Mouse (Mus musculus) CD8-positive naive resting alpha-beta T cell, adult 2 months (primary cell): Measurements from ENCODE around the gene Helz.

Experiments used
- DNase-seq, 2 experiments: peaks; one replicate each; pipeline ENCODE4 v3.0.0; 2022; ENCODE audit warnings: low read depth in 2 of 2, low spot score in 2 of 2

Helz gene

GRCm38 (mm10) chr11:107668223-107668622, 120.5 kb downstream of the Helz start:
- DNase-seq = peak; percentile 11 to 51

DNA sequence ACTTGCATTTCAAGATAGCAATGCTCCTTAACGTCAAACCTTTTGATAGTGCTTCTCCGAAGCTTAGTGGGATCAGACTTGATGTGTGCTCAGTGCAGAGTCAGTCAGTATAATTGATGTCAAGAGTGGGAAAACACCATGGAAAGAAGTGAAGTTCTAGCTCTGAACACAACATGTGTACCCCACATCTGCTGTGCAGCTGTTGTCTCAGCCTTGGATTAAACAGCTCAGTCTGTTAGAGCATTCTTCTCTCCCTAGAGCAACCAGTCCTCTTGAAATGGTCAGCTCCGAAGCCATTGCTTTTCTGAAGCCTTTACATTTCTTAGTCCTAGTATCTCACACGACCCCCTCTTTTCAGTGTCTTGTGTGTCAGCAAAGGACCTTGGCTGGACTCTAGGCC, 121.2 kb downstream of the Helz start:
- DNase-seq = no peak

DNA sequence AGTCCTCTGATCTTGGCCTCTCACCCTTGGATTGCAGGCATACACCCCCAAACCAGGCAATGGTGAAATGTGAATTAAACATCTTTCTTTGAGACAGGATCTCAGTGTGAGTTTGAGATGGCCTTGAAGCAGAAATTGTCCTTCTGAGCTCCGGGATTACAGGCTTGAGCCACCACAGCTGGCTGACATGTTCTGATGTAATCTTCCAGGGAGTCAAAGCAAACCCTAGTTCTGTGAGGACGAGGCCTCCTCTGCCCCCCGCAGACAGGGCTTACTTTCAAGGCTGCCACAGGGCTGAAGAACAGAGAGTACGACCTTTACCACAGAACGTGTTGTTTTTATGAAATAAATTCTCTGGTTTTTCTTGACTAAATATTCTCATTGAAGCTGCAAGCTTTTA, 126.3 kb downstream of the Helz start:
- no peak for DNase-seq

GRCm38 (mm10) chr11:107674601-107675000, 126.9 kb downstream of the Helz start:
- no peak for DNase-seq

GRCm38 (mm10) chr11:107675246-107675645, 127.5 kb downstream of the Helz start:
- DNase-seq = no peak

DNA sequence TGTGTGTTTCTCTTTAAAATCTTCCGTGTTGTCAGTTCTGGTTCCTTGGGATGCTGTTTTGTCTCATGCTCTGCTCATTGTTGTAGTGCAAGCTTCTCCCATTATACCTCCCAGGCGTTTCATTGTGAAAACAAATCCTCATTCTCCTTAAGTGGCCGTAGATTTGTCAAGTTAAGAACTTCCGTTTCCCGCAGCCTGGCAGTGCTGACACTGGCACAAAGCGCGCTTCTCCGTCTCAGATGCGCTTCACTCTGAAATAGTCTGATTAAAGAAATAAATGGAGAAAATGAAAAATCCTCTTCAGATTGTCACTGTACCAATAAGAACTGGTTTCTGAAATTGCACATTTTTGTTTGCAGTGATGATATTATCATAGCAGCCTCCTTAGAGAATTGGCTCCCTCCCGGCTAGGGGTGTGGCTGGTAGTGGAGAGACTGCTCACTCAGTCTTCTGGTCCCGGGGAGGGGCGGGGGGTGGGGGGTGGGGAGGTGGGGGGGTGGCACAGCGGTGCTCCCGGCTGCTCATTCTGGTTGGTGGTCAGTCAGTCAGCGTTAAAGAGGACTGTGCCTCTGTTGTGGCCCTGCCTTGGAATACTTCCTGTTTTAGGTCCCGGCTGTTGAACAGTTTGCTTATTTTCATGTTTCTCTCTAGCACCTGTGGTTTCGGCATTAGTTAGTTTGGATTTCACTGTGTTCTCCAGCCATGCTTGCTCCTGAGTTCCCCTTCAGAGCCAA, 128.6 kb downstream of the Helz start:
- DNase-seq = no peak

DNA sequence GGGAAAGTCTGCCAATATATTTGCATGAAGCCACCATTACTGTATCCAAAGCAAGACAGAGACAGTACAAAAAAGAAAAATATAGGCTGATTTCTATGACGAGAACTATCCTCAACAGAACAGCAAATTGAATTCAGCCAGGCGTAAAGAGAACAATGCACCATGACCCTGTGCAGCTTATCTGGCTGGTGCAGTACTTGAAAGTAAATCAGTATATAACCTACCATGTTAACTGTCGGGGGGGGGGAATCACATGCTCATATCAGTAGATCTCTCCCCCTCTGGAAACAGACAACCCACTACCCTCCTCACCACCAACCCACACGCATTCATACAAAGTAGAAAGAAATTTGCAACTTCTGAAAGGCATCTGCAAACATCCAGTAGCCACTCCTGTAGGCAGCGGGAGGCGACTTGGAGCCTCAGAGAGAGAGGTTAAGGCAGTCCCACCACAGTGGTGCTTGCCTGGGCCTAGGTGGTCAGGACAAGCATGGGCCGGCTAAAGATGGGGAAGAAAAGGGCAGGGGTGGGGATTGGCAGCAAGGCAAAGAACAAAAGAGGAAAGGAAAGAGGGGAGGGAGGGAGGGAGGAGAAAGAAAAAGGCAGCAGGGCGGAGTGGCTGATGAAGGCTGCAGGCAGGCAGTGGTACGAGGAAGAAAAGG, 135.1 kb downstream of the Helz start:
- DNase-seq = no peak

DNA sequence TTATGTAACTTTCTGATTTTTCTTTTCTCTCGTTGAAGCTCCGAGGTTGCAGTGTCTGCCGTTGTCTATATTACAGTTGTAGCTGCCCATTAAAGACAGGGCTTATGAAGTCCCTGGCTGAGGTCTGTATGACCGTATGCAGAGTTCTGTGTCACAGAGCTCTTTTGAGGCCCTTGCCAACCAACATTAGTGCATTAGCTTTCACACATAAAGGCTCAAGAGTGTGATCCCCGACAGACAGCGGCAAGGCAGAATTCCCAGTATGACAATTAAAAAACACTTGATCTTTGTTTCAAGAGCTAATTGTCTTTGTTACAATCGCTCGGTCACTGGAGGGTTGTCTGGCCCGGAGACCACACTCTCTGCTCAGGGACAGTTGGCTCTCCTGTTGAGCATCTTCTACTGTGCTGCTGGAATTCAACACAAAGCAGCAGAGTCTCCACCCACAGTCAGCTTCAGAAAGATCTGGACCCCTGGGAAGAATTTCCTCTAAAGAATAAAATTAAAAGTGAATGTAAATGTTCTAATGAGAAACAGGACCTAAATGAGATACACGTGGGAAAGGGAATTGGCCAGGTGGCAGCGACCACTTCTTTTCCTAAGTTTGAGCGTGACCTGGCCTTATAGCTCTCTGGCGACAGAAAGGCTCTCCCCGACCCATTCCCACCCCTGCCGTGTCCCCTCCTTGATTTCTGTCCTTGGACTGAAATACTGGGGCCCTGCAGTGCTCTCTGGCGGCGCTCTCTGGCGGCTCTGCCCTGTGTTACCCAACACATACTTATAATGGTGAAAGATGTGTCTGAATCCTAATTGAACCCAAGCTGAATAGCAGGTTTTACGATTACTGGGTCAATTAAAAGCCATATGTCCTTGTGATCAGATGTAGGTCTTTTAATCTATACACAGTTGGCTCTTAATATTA, 136.1 kb downstream of the Helz start:
- DNase-seq = no peak

- DNase-seq = no peak
Observed at GRCm38 (mm10) chr11:107686290-107686689, 138.6 kb downstream of the Helz start.

- DNase-seq = no peak
Observed at GRCm38 (mm10) chr11:107688480-107688879, 140.8 kb downstream of the Helz start.

DNA sequence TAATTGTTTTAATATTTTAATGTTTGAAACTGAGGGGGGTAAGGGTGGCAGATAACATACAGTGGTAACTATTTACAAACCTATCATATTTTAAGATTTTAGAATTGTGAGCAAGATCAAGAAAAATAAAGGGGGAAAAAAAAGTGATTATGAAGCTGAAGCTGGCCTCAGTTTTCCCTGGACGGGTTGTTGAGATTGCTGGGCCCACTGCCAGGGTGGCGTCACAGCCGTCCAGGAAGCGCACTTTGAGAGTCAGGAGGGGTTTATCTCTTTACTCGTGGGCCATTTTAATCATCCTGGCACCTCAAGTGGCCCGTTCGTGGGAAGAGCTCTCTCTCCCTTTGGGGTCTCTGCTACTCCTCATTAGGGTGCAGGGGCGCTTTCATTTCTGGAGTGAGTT, 143.8 kb downstream of the Helz start:
- DNase-seq = no peak

DNA sequence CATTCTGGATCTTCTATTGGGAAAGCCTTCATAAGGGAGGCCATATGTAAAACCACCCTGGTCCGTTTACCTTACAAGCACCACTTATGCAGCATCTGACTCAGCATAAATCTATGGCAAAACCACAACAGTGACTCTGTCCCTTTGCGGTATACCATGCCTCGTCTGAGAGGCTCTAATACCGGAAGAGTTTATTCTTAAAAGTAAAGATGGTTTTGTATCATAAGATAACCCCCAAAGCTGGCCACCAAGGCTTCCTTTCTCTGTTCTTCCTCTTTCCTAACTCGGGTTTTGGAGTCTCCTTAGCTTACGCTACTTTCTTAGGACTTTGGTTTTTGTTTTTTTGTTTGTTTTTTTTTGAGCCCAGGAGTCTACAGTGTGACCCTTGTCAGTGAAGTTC, 145.6 kb downstream of the Helz start:
- DNase-seq = no peak

GRCm38 (mm10) chr11:107699967-107700366, 152.2 kb downstream of the Helz start:
- no peak for DNase-seq

DNA sequence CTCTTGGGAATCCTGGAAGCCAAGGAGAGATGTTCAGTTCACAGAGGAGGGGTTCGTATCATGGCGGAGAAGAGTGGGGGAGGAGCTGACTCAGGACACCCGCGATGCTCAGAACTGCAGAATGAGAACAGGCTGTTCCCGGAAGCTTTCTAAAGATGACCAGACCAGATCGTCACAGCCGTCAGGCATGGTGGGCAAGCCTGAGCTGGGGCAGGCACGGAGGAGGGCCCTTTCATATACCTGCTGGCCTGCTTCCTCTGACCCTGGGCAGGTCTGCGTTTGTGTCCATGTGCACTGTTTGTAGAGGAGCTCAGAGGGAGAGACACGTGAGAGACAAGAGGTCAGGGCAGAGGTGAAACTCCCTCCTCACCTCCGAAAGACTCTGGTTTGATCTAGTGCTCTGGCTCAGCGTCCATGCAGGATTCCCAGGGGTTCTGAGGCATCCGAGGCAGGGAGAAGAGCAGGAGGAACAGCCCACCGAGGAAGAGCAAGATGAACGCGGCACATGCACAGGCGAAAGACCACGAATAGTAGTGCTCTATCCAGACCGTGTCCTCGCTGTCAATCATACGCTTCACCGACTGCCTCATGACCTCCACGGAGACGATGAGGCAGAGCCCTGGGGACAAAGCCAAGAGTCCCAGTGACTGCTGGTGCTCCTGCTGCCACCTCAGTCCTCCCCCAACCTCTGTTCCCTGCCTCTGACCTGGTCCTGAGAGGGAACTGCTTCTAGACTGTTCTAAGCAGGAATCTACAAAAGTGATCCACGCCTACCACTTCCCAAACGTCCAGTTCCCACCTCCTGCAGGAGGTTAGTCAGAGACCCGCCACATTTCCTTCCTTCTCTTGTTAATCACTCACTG, 155.8 kb downstream of the Helz start:
- DNase-seq = no peak

- DNase-seq = no peak
Observed at GRCm38 (mm10) chr11:107705060-107705459, 157.3 kb downstream of the Helz start.

- no peak for DNase-seq
Observed at GRCm38 (mm10) chr11:107705476-107706074, 157.8 kb downstream of the Helz start.

GRCm38 (mm10) chr11:107707897-107708610, 160.3 kb downstream of the Helz start:
- no peak for DNase-seq

DNA sequence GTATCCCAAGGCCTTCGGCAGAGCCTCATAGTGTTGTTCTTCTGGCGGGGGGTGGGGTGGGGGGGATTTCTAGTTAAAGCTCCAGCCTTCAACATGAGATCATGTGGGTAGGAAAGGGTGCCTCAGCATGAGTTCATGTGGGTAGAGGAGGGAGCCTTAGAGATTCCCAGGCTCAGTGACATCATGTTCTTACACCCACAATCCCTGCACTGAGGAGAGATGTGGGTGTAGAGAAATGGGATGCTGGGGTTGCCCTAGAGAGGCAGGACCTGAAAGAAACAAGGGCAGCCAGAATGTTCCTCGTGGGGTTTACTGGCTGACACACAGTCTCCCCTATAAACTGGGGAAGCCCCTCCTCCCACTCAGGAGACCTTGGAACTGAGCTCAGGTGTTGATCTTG, 162.6 kb downstream of the Helz start:
- no peak for DNase-seq

DNA sequence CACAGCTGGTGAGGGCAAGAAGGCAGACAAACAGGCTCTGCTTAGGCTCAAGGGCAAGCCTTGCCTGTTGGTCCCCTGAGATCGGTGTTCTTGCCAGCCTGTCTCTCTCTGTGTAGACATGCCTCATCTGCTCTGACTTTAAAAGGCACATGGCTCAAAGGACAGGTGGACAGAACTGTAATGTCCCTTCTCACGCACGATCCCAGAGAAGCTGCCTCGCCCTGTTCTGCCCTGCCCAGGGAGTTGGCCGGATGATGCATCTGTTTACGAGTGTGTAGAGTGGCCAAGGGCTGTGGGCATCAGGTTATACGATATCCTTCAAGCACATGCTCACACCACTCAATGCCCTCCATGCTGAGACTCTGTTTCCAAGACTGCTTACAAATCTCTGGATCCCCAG, 166.6 kb downstream of the Helz start:
- no peak for DNase-seq
